Mouse (Mus musculus) heart, postnatal 0 days (tissue): ENCODE measurements around the gene Gm10944. TPM values are rescaled to one million over a fixed set of nuclear protein-coding genes. Genes with fewer than 3 reads are reported as not detected.

ENCODE experiments used
- ATAC-seq: fragments of 200-750 bp; cut with Nextera tagmentation; 2 replicates; pipeline ENCODE4 v1.8.0; 2017; ENCODE audit warnings: low read depth, moderate number of reproducible peaks, moderate library complexity; ENCODE audit not compliant: insufficient read depth
- DNase-seq: peaks from one replicate; pipeline ENCODE4 v3.0.0-alpha.2; 2016; ENCODE audit warnings: low spot score
- H3K27ac ChIP-seq: fragments of 300-500 bp; sonication (generic); 2 replicates; pipeline ENCODE4 v1.5.1; 2014; ENCODE audit warnings: low read depth, mild to moderate bottlenecking
- H3K27me3 ChIP-seq: fragments of 300-500 bp; sonication (generic); 2 replicates; pipeline ENCODE4 v1.6.1; 2014; ENCODE audit warnings: low read length, mixed read lengths; ENCODE audit not compliant: control insufficient read depth, insufficient read depth
- H3K36me3 ChIP-seq: fragments of 300-500 bp; sonication (generic); replicated peaks from 2 replicates; pipeline ENCODE4 v1.6.1; 2014; ENCODE audit warnings: low read length, mixed read lengths; ENCODE audit not compliant: control insufficient read depth, insufficient read depth
- H3K4me1 ChIP-seq: fragments of 300-500 bp; sonication (generic); 2 replicates; pipeline ENCODE4 v1.6.1; 2014; ENCODE audit warnings: antibody characterized with exemption; ENCODE audit not compliant: control insufficient read depth, insufficient read depth
- H3K4me2 ChIP-seq: fragments of 300-500 bp; sonication (generic); 2 replicates; pipeline ENCODE4 v1.6.1; 2014; ENCODE audit warnings: low read depth, mild to moderate bottlenecking, low read length, moderate library complexity
- H3K4me3 ChIP-seq: fragments of 300-500 bp; sonication (generic); 2 replicates; pipeline ENCODE4 v1.5.1; 2014; ENCODE audit warnings: low read depth, low read length
- H3K9ac ChIP-seq: fragments of 300-500 bp; sonication (generic); replicated peaks from 2 replicates; pipeline ENCODE4 v1.6.1; 2014; ENCODE audit warnings: low read depth, low read length, mixed read lengths
- H3K9me3 ChIP-seq: fragments of 300-500 bp; sonication (generic); replicated peaks from 2 replicates; pipeline ENCODE4 v1.6.1; 2016; ENCODE audit warnings: low read length; ENCODE audit not compliant: control insufficient read depth
- CTCF ChIP-seq: IDR thresholded peaks from 2 replicates; pipeline ENCODE4 v1.5.1; 2016; ENCODE audit warnings: antibody characterized with exemption, control low read depth, low read depth
- EP300 ChIP-seq: IDR thresholded peaks from 2 replicates; pipeline ENCODE4 v1.6.1; 2016; ENCODE audit warnings: antibody characterized with exemption, low read depth
- WGBS: fragments of 180-500 bp; shearing (Covaris S2); extraction: QIAGEN DNeasy Blood & Tissue Kit; methylation state at CpG from one replicate; pipeline ENCODE4 v1.1.7; 2014; 5-methylcytosine and 5-hydroxymethylcytosine counted together
- polyA plus RNA-seq: library from polyadenylated mRNA; unstranded; fragments of >200 nt; fragmentation: Nextera tagmentation; extraction: Ambion mirVana; gene quantifications from 2 replicates; pipeline ENCODE4 v1.2.1, GENCODE M21; 2015
- total RNA-seq: library from RNA; depleted of rRNA; stranded (reverse); fragments of >200 nt; gene quantifications from 2 replicates; pipeline ENCODE4 v1.2.3, GENCODE M21; 2014; ENCODE audit warnings: low replicate concordance; rRNA removed

The Gm10944 gene
- total RNA-seq, result not detected in 2 replicates
- polyA plus RNA-seq, result not detected in 2 replicates

DNA sequence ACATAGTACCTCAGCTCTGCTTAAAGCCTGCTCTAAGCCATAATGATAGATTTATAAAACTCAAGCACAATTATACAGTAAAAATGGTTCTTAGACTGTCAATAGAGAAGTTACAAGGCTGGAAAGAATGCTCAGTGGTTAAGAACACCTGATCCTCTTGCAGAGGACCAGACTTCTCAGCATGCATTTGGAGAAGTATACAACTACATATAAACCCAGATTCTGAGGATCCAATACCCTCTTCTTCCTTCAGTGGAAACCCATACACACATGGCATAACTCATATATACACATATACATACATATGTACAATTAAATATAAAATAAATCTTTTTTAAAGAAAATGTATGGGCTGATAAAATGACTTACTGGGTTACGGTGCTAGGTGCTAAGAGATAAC is at the start of gene Gm10944:
Gene Gm10944 (plus strand): TSS at position 301 of the 400 bp plus-strand sequence.
- H3K4me1 ChIP-seq, result no peaks in the 10 kb centered on the region
- no peaks in the 10 kb centered on the region for H3K9me3 ChIP-seq
- no peak within 1 kb of the TSS for H3K27ac ChIP-seq
- DNase-seq (no peak), ATAC-seq (no peak)
- H3K4me3 ChIP-seq, result no peak within 1 kb of the TSS
- no peak within 1 kb of the TSS for H3K4me2 ChIP-seq
- 81% methylated on average over 1 of the region's 1 CpGs for WGBS
- no peaks in the 10 kb centered on the region for H3K27me3 ChIP-seq
- TF ChIP-seq EP300, result no peak
- no peaks in the 10 kb centered on the region for H3K36me3 ChIP-seq
- no peak within 1 kb of the TSS for H3K9ac ChIP-seq

DNA sequence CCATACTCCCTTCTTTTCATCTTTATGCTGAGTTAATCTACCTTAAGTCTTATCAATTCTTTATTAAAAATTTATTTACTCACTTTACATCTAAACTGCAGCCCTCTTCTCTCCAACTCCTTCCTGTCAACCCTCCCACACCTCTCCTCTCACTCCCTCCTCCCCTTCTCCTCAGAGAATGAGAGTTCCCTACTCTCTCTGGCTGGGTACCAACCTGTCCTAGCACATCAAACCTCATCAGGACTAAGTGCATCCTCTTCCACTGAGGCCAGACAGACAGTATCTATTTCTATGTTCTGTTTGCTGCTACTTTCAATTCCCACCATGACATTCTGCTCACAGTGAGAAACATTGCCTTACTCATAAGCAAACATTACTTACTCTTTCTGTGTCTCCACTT is 25.2 kb upstream of the Gm10944 start:
- no peak overlapping the region for H3K4me3 ChIP-seq
- H3K4me1 ChIP-seq, result no peaks in the 10 kb centered on the region
- no peak overlapping the region for H3K4me2 ChIP-seq
- ATAC-seq, result no peak
- DNase-seq, result no peak
- no peak overlapping the region for H3K9ac ChIP-seq
- no peaks in the 10 kb centered on the region for H3K27me3 ChIP-seq
- no peaks in the 10 kb centered on the region for H3K9me3 ChIP-seq
- no peak overlapping the region for H3K27ac ChIP-seq
- no peaks in the 10 kb centered on the region for H3K36me3 ChIP-seq
- no peak for TF ChIP-seq EP300
- TF ChIP-seq CTCF, result no peak

DNA sequence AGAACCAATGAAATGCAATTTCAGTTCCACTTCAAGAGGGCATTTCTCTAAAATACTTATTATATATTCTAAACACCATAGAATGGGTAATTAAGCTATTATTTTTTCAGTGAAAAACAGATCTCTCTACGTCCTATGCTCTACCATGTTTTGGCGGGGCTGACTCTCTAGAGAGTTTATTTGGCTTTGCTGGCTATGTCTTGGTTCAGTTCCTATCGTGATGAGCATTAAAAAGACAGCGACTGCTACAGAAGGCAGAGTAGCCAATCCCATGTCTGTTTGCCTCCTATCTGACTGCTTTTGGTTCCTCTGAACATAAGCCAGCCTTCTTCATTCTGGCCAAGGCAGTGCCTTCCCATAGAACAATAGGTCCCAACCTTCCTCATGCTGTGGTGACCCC is 24.5 kb upstream of the Gm10944 start:
- ATAC-seq, result no peak
- H3K9ac ChIP-seq, result no peak overlapping the region
- WGBS, result 85% methylated on average over 4 of the region's 4 CpGs

DNA sequence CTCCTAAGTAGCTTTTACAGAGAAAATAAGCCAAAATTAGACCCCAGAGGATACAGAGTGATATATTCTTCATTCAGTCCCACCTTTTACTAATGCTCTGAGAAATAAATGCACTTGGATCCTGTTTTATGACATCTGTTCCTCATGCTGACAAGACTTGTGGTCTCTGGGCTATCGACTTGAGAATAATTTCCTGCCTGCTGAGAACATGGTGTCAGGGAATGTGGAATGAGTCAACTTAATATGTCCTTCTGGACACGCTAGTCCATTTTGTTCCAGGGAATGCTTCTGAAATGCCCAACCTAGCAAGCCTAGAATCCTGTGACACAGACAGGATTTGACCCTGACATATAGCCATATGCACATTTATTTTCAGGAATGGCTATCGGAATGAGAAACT is 22.0 kb upstream of the Gm10944 start:
- ATAC-seq (no peak), DNase-seq (no peak)
- Histone ChIP-seq H3K9me3 (no peaks in the 10 kb centered on the region), H3K36me3 (no peaks in the 10 kb centered on the region), H3K9ac (no peak overlapping the region), H3K4me1 (no peaks in the 10 kb centered on the region), H3K27me3 (no peaks in the 10 kb centered on the region), H3K4me2 (no peak overlapping the region), H3K27ac (no peak overlapping the region), H3K4me3 (no peak overlapping the region)
- WGBS, result 78% methylated on average over 3 of the region's 3 CpGs
- TF ChIP-seq CTCF (no peak), EP300 (no peak)

More for the DNA sequence above, 24.5 kb upstream of the Gm10944 start:
- H3K36me3 ChIP-seq, result no peaks in the 10 kb centered on the region
- no peaks in the 10 kb centered on the region for H3K27me3 ChIP-seq
- TF ChIP-seq EP300, result no peak
- no peak for TF ChIP-seq CTCF
- H3K4me1 ChIP-seq, result no peaks in the 10 kb centered on the region
- H3K4me3 ChIP-seq, result no peak overlapping the region
- H3K4me2 ChIP-seq, result no peak overlapping the region
- no peak for DNase-seq
- no peaks in the 10 kb centered on the region for H3K9me3 ChIP-seq
- H3K27ac ChIP-seq, result no peak overlapping the region

DNA sequence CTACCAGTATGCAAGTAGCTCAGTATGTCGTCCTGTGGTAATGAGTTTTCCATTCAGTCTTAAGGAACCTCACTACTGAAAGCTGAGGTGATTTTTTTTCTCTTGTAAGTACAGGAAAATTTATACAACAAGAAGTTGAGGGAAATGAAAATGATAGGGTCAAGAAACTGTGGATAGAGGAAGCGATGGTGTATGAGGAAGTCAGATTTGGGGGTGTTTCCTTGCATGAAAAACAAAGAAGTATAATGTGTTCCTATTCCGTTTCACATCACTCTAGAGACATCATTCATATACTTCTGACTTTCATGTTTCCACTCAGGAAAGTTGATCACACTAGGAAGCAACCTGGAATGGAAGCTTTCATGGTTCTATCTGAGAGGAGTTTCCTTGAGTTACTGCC is 21.2 kb upstream of the Gm10944 start:
- DNase-seq (no peak), ATAC-seq (no peak)
- H3K27me3 ChIP-seq, result no peaks in the 10 kb centered on the region
- H3K27ac ChIP-seq, result no peak overlapping the region
- no peaks in the 10 kb centered on the region for H3K4me1 ChIP-seq
- TF ChIP-seq CTCF (no peak), EP300 (no peak)
- H3K4me2 ChIP-seq, result no peak overlapping the region
- 55% methylated on average over 3 of the region's 3 CpGs for WGBS
- no peak overlapping the region for H3K4me3 ChIP-seq
- H3K9ac ChIP-seq, result no peak overlapping the region
- H3K36me3 ChIP-seq, result no peaks in the 10 kb centered on the region
- no peaks in the 10 kb centered on the region for H3K9me3 ChIP-seq

DNA sequence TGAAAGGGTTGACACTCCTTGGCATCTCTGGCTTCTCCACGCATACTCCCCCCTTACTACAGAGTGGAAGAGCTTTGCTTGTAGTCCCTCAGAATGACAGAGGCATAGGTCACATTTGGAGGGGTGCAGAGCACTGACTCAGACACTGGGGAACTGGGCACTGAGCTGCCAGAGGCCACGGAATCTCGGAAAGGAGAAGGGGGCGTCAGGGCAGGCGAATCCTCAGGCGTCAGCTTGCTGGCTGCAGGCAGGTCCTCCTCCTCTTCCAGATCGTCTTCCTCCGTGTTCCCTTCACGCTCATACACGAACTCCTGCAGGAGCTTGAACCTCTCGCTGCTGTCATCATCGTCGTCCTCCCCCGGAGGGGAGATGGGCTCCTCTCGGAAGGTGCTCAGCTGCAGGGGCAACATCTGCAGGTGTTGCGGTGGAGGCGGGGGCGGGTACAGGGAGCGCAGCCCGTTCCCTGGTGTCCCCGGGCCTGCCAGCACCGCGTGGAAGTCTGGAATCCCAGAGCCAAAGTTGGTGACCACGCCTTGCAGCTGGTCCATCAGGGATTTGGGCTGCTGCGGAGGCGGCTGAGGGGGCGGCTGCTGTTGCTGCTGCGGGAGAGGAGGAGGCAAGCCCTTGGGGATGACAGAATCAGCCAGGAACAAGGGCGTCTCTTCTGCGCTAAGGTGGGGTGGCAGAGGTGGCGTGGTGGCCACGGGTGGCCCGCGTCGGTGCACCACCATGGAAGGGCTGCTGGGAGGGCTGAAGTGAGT is 7.9 kb downstream of the Gm10944 start:
- Histone ChIP-seq H3K36me3 (no peaks in the 10 kb centered on the region), H3K4me2 (peak overlapping the region; percentile 69), H3K9me3 (no peaks in the 10 kb centered on the region), H3K9ac (no peak overlapping the region), H3K27me3 (peaks cover 4% of the 10 kb centered on the region; the same call in 1 of the 2 replicates), H3K4me3 (peak overlapping the region; percentile 40), H3K27ac (no peak overlapping the region), H3K4me1 (0 out of 2 replicates have a peak, but pooled peaks cover 8% of the 10 kb centered on the region)
- ATAC-seq, result no peak
- TF ChIP-seq EP300, result no peak
- TF ChIP-seq CTCF, result no peak
- no peak for DNase-seq
- WGBS, result 2% methylated on average over 35 of the region's 35 CpGs
